Mouse (Mus musculus): ENCODE measurements around the gene Unc80. TPM values are rescaled to one million over a fixed set of nuclear protein-coding genes. Genes with fewer than 3 reads are reported as not detected.

The Unc80 gene
- not detected for polyA plus RNA-seq (2017; shearing (Covaris generic))

DNA sequence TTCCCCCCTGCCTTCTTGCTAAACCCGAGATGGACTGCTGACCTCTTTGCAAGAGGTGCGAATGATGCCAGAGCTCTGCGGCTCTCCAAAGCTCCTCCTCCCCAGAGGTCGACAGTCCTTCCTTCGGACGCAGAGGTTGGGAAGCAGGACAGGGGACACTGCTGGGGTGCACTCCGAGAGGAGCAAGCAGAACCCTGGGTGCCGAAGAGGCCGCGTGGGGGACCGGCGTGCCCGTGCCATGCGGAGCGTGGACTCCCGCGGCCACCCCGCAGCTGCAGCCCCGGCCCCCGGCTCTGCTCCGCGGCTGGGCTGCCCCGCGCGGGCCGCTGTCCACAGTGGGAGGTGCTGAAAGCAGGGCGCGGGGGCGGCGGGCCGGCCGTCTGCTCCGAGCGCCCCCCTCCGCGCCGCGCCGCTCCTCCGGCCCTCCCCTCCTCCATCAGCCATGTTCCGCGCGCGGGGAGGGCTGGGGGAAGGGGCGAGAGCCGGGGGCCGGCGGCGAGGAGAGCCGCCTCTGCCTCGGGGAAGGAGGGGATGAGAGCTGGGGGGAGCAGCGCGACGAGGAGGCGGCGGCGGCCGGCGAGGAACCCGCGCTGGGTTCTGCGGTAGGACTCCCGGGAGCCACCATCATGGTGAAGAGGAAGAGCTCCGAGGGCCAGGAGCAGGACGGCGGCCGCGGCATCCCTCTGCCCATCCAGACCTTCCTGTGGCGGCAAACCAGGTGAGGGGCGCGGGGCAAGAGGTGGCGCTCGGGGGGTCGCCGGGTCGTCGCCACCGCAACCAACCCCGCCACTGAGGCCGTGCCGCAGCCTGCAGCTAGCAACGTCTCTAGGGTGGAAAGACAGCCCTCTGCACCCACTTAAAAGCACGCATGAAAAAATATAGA lies at the start of gene Unc80:
Gene Unc80 (plus strand): TSS at position 547 of the 883 bp plus-strand sequence.

DNA sequence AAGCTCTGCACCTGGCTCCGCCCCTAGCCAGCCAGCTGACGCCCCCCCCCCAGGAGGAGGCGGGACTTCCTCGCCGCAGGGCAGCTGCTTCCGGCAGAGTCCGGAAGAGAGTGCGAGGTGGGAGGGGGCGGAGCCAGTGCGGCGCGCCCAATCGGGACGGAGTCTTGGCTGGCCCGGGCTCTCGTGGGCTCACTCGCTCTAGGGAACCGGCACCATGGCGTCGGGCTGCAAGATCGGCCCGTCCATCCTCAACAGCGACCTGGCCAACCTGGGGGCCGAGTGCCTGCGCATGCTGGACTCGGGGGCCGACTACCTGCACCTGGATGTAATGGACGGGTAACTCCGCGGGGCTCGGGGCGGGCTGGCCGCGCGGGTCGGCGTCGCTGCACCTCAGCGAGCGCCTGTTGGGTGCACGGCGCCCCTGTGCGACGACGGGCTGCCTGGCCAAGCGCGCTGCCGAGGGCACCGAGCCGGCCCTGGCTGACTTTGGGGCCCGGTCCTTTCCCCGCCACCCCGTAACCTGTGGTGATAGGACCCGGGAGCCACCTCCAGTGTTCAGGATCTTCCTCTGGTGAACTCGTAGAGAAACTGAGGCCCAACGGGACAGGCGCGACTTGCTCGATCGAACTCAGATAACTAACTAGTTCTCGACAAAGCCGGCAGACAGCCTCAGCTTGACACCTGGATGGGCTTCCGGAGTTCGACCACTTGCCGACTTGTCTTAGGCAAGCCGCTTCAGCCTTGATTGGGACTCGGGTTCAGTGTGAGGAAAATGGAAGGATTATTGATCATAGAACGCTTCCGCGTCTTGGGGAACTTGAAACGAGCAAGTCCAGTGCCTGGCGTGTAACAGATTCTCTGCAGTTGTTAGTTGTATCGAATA lies 232.8 kb downstream of the Unc80 start, which contains the start of gene Rpe:
Gene Rpe (plus strand): TSS at position 139 of the 883 bp plus-strand sequence.

Other genes with a start within 250 kb of the Unc80 start
- 61.3 TPM for gene Rpe, start 232.5 kb downstream of the Unc80 start, polyA plus RNA-seq (2017; shearing (Covaris generic))

Data from CD4-positive, CD25-positive, alpha-beta regulatory T cell, adult 9 weeks (primary cell).